Mouse (Mus musculus): ENCODE data around the gene Pafah1b2. TPM values are rescaled to one million over a fixed set of nuclear protein-coding genes. Genes with fewer than 3 reads are reported as not detected.

Gene Pafah1b2
- total and polyA plus RNA-seq, 2 experiments from 2014 or later, result 137 to 243 TPM

DNA sequence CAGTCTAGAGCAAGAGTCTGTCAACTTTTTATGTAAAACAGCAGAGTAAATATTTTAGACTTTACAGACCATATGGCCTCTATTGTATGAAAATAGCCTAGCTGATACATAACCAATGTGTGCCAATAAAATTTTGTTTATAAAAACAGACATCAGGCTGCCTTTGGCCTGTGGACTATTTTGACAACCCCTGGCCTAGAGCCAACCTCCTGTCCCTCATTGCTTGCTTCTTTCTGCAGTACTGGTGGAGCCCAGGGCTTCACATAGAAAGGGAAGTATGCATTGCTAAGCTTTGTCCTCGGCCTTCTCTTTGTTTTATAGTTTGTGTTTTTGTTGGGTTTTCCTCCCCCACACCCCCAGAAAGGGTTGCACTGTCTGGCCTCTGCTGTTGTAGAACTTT is 80.5 kb downstream of the Pafah1b2 start:
- DNase-seq (ENCODE audit: low spot score) (no peak), ATAC-seq (no peak)
- Histone ChIP-seq H3K9ac (replicated peaks; ENCODE audit: low read length) (no peak overlapping the region), H3K27me3 (ENCODE audit: insufficient read depth, low read length) (no peaks in the 10 kb centered on the region), H3K36me3 (ENCODE audit: insufficient read depth, low read length) (peaks cover 32% of the 10 kb centered on the region), H3K4me1 (ENCODE audit: insufficient read depth, low read length) (no peaks in the 10 kb centered on the region), H3K4me3 (ENCODE audit: low read length) (no peak overlapping the region), H3K27ac (no peak overlapping the region), H3K9me3 (ENCODE audit: low read length) (no peaks in the 10 kb centered on the region), H3K4me2 (ENCODE audit: low read depth, low read length) (no peak overlapping the region)
- WGBS, result 43% methylated on average over 1 of the region's 1 CpGs
- TF ChIP-seq CTCF (IDR thresholded peaks at IDR 0.05; ENCODE audit: low read depth), result no peak

DNA sequence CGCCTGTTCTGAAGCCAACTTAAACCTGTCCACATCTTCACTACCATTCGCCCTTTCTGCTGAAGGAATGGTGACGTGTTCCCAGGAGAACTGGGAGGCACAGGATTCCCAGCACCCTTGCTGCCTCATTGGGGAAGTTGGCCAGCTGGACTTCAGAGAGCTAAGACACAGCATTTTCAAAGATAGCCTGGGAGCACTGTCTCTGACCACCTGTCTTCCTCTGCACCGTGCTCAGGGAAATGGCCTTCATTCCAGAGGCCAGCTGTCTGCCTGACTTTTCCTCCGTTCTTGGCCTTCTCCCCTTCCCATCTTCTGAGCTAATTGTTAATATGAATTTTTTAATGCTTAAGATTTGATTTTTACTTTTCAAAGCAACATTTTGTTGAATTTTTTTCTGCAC is 83.2 kb downstream of the Pafah1b2 start:
- Histone ChIP-seq H3K4me3 (ENCODE audit: low read length) (no peak overlapping the region), H3K27ac (no peak overlapping the region), H3K9me3 (ENCODE audit: low read length) (no peaks in the 10 kb centered on the region), H3K27me3 (ENCODE audit: insufficient read depth, low read length) (no peaks in the 10 kb centered on the region), H3K4me2 (ENCODE audit: low read depth, low read length) (no peak overlapping the region), H3K36me3 (ENCODE audit: insufficient read depth, low read length) (peaks cover 46% of the 10 kb centered on the region), H3K9ac (replicated peaks; ENCODE audit: low read length) (no peak overlapping the region), H3K4me1 (ENCODE audit: insufficient read depth, low read length) (no peaks in the 10 kb centered on the region)
- 85% methylated on average over 5 of the region's 5 CpGs for WGBS
- ATAC-seq, result no peak
- TF ChIP-seq CTCF (IDR thresholded peaks at IDR 0.05; ENCODE audit: low read depth), result no peak
- DNase-seq (ENCODE audit: low spot score), result no peak

DNA sequence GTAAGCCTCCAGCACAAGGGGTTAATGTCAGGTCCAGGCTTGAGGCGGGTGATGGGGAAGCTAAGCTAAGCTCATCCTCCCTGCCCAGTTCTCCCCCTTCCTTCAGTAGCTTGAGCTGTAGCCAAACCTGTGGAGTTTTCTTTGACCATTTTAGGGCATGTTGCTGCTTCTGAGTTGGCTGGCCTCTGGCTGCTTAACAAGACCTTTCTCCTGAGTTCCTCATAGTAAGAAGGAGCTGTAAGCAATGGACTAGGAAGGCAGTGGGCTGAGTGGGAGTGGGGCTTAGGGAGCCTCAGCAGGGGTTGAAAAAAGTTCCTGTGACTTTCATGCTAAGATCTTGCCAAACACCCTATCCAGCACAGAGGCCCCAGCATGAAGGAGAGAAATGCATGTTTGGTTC is 92.6 kb downstream of the Pafah1b2 start:
- Histone ChIP-seq H3K9ac (replicated peaks; ENCODE audit: low read length) (no peak overlapping the region), H3K4me3 (ENCODE audit: low read length) (no peak overlapping the region), H3K36me3 (ENCODE audit: insufficient read depth, low read length) (peaks cover 44% of the 10 kb centered on the region), H3K27me3 (ENCODE audit: insufficient read depth, low read length) (no peaks in the 10 kb centered on the region), H3K27ac (no peak overlapping the region), H3K4me1 (ENCODE audit: insufficient read depth, low read length) (peaks cover 3% of the 10 kb centered on the region; the same call in 1 of the 2 replicates), H3K9me3 (ENCODE audit: low read length) (no peaks in the 10 kb centered on the region), H3K4me2 (ENCODE audit: low read depth, low read length) (no peak overlapping the region)
- ATAC-seq (no peak), DNase-seq (ENCODE audit: low spot score) (no peak)
- 63% methylated on average over 1 of the region's 1 CpGs for WGBS
- TF ChIP-seq CTCF (IDR thresholded peaks at IDR 0.05; ENCODE audit: low read depth), result no peak

DNA sequence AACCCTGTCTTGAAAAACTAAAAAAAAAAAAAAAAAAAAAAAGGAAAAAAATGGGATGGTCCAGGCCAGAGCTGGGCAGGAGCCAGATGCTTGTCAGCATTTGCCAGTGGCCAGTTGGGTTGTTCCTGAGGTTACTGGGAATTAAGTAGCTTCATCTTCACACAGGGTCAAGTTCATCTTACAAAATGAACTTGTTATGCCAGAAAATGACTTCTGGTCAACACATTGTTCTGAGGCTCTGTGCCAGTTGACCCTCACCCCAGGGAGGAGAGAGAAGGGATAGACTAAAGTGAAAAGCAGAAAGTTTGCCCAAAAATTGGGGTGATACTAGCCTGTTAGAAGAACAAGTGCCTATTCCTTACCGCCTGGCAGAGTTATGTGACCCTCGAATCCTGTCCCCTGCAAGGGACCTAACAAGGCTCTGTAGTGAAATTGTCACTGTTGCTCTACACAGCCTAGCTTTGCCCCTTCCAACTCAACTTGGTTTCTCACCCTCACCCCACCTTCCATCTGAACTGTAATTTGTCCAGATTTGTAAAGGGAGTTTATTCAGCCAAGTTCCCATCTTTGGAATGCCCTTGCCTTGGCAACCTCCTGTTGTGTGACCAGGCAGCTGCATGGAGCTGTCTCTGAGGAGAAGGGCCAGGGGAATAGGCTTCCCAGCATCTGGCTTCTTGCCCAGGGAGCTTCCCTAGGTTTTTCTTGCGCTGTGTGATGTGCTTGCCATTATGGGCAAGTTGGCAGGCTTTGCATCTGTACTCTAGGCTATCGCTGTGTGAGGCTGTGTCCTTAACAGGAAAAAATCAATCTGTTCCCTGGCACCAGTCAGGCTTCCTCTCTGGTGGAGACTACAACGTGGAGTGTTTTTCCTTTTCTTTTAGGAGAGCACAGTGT is 95.2 kb downstream of the Pafah1b2 start:
- Histone ChIP-seq H3K27ac (peak overlapping the region; percentile 60), H3K27me3 (ENCODE audit: insufficient read depth, low read length) (no peaks in the 10 kb centered on the region), H3K4me2 (ENCODE audit: low read depth, low read length) (no peak overlapping the region), H3K36me3 (ENCODE audit: insufficient read depth, low read length) (peaks cover 52% of the 10 kb centered on the region), H3K4me1 (ENCODE audit: insufficient read depth, low read length) (peaks cover 3% of the 10 kb centered on the region; the same call in 1 of the 2 replicates), H3K9me3 (ENCODE audit: low read length) (no peaks in the 10 kb centered on the region), H3K4me3 (ENCODE audit: low read length) (no peak overlapping the region), H3K9ac (replicated peaks; ENCODE audit: low read length) (no peak overlapping the region)
- WGBS, result 47% methylated on average over 5 of the region's 5 CpGs
- DNase-seq (ENCODE audit: low spot score), result peak; percentile 93
- peak; percentile 96 for ATAC-seq
- TF ChIP-seq CTCF (IDR thresholded peaks at IDR 0.05; ENCODE audit: low read depth), result no peak

DNA sequence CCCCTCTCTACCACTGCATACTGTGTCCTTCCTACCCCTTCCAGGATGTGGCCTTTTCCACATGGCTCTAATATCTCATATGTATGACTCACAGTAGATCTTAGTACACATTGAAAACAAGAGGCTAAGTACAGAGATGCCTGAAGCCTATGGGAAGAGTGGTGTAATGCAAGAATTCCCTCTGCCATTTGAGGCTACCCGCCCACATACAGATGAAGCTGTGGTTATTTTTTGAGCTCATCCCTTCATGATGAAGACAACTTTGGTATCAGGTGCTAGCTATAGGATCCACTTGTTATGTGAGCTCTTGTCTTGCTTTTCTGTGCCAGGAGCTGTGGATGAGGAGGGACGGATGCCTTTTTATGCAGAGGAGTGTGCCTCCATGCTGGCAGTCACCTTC is 96.8 kb downstream of the Pafah1b2 start:
- no peaks in the 10 kb centered on the region for H3K27me3 ChIP-seq (ENCODE audit: insufficient read depth, low read length)
- H3K4me1 ChIP-seq (ENCODE audit: insufficient read depth, low read length), result peaks cover 3% of the 10 kb centered on the region; the same call in 1 of the 2 replicates
- no peak overlapping the region for H3K27ac ChIP-seq
- TF ChIP-seq CTCF (IDR thresholded peaks at IDR 0.05; ENCODE audit: low read depth), result no peak
- WGBS, result 94% methylated on average over 2 of the region's 2 CpGs
- H3K4me3 ChIP-seq (ENCODE audit: low read length), result no peak overlapping the region
- H3K4me2 ChIP-seq (ENCODE audit: low read depth, low read length), result no peak overlapping the region
- no peak for ATAC-seq
- DNase-seq (ENCODE audit: low spot score), result no peak
- peaks cover 58% of the 10 kb centered on the region for H3K36me3 ChIP-seq (ENCODE audit: insufficient read depth, low read length)
- no peaks in the 10 kb centered on the region for H3K9me3 ChIP-seq (ENCODE audit: low read length)
- H3K9ac ChIP-seq (replicated peaks; ENCODE audit: low read length), result no peak overlapping the region

Small RNA genes lying within 50 kb of the gene (microRNA-seq; reads per million reads assigned to microRNA genes)
- gene Mir7087, result 0 to 0.35 reads per million in 2 experiments

Other genes starting within 250 kb of the Pafah1b2 start
- 13.7 and 24.6 TPM in 2 replicates for gene Cep164, start 184.0 kb downstream of the Pafah1b2 start, total RNA-seq (2014; rRNA removed)
- gene Cep164, start 184.0 kb downstream of the Pafah1b2 start, polyA plus RNA-seq (2015; fragmentation: Nextera tagmentation; extraction: Ambion mirVana), result 14.2 and 14.3 TPM in 2 replicates
- 77.0 and 92.0 TPM in 2 replicates for gene Bace1, start 174.1 kb downstream of the Pafah1b2 start, total RNA-seq (2014; rRNA removed)
- gene Bace1, start 174.1 kb downstream of the Pafah1b2 start, polyA plus RNA-seq (2015; fragmentation: Nextera tagmentation; extraction: Ambion mirVana), result 39.3 TPM in 2 replicates
- gene Pcsk7, start 106.2 kb downstream of the Pafah1b2 start, total RNA-seq (2014; rRNA removed), result 23.5 and 33.9 TPM in 2 replicates
- 18.1 and 22.1 TPM in 2 replicates for gene Pcsk7, start 106.2 kb downstream of the Pafah1b2 start, polyA plus RNA-seq (2015; fragmentation: Nextera tagmentation; extraction: Ambion mirVana)
- gene Rnf214, start 105.8 kb downstream of the Pafah1b2 start, total RNA-seq (2014; rRNA removed), result 51.9 and 55.4 TPM in 2 replicates
- gene Rnf214, start 105.8 kb downstream of the Pafah1b2 start, polyA plus RNA-seq (2015; fragmentation: Nextera tagmentation; extraction: Ambion mirVana), result 70.3 and 77.7 TPM in 2 replicates
- 4.4 and 5.2 TPM in 2 replicates for gene Tagln, start 76.6 kb downstream of the Pafah1b2 start, total RNA-seq (2014; rRNA removed)
- 3.5 and 4.0 TPM in 2 replicates for gene Tagln, start 76.6 kb downstream of the Pafah1b2 start, polyA plus RNA-seq (2015; fragmentation: Nextera tagmentation; extraction: Ambion mirVana)
- 124 and 126 TPM in 2 replicates for gene Sidt2, start 57.4 kb downstream of the Pafah1b2 start, total RNA-seq (2014; rRNA removed)
- 48.3 and 51.6 TPM in 2 replicates for gene Sidt2, start 57.4 kb downstream of the Pafah1b2 start, polyA plus RNA-seq (2015; fragmentation: Nextera tagmentation; extraction: Ambion mirVana)
- 32.3 and 37.1 TPM in 2 replicates for gene Sik3, start 130 bp upstream of the Pafah1b2 start, total RNA-seq (2014; rRNA removed)
- gene Sik3, start 130 bp upstream of the Pafah1b2 start, polyA plus RNA-seq (2015; fragmentation: Nextera tagmentation; extraction: Ambion mirVana), result 12.5 and 12.6 TPM in 2 replicates
- 1.6 TPM in 1 of 2 replicates, not detected in the other for gene Apoa1, start 215.9 kb upstream of the Pafah1b2 start, total RNA-seq (2014; rRNA removed)
- gene Apoa1, start 215.9 kb upstream of the Pafah1b2 start, polyA plus RNA-seq (2015; fragmentation: Nextera tagmentation; extraction: Ambion mirVana), result 3.4 and 4.5 TPM in 2 replicates
- gene Apoc3, start 222.9 kb upstream of the Pafah1b2 start, total RNA-seq (2014; rRNA removed), result not detected in 2 replicates
- gene Apoc3, start 222.9 kb upstream of the Pafah1b2 start, polyA plus RNA-seq (2015; fragmentation: Nextera tagmentation; extraction: Ambion mirVana), result not detected in 2 replicates
- not detected in 2 replicates for gene Apoa4, start 228.0 kb upstream of the Pafah1b2 start, total RNA-seq (2014; rRNA removed)
- not detected in 2 replicates for gene Apoa4, start 228.0 kb upstream of the Pafah1b2 start, polyA plus RNA-seq (2015; fragmentation: Nextera tagmentation; extraction: Ambion mirVana)

All from hindbrain, postnatal 0 days (tissue).